Mouse (Mus musculus) kidney, postnatal 14 days (tissue): ENCODE data around the gene Sectm1b.
"Not testable (repeated sequence)": the region's sequence is repeated elsewhere in the genome, so short reads cannot be mapped to it uniquely, and the experiment has no call there.

ENCODE experiments used
- DNase-seq: peaks from one replicate; pipeline ENCODE4 v3.0.0; 2022; ENCODE audit warnings: mixed read lengths

Gene Sectm1b

GRCm38 (mm10) chr11:121063379-121063778, at the start of gene Sectm1b:
Gene Sectm1b (minus strand): TSS chr11:121063569.
- DNase-seq: no peak

DNA sequence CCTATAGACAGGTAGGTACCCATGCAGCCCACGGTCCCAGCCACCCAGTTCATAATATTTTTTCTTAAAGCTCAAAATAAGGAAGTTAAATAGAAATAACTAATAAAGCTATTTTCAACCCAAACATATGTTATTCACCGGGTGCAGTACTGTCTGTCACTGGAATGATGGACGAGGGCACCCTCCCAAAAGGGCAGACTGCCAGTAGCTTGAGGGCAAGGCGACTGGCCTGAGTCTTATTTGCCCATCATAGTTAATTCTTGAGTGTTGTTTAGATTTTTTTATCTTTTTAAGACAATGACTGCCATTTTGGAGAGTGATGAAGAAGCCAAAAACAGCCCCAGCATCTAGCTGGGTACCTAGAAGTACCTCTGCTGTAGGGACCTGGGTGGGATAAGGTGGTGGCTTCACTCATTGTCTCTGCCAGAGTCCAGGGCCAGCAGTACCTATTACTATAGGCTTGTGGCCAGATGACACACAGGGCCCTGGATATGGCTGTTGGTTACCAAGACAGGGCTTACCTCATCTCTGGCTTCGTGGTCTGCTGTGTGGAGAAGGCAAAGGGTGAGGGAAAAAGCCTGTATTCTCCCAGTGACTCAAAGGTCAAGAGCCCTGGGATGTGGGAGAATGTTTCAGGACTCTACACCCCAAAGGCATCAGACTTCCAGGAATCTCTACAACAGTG, 48.9 kb upstream of the Sectm1b start:
- no peak for DNase-seq

DNA sequence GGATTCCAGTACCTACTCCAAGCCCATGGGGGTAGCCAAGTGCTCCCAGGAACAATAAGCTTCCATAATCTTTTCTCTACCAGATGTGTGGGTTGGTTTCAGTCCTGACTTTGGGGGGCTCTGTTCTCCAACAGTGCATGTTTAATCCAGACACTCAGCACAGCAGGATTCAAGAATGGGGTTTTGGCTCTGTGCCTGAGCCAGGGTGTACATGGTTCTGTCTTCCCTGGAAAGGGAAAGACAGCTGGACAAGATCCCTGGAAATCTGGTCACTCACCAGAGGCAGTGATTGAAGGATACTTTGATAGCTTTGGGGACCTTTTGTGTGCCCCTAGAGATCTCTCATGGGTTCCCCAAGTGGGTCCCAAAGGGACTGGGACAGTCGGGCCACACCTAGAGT, 48.2 kb upstream of the Sectm1b start:
- DNase-seq: no peak

GRCm38 (mm10) chr11:121111051-121111450, 47.7 kb upstream of the Sectm1b start:
- DNase-seq: no peak

- DNase-seq: peak; percentile 76
Observed at GRCm38 (mm10) chr11:121109986-121110385, 46.6 kb upstream of the Sectm1b start.

- peak; percentile 61 for DNase-seq
Observed at GRCm38 (mm10) chr11:121108061-121108460, 44.7 kb upstream of the Sectm1b start.

GRCm38 (mm10) chr11:121107242-121107641, 43.9 kb upstream of the Sectm1b start:
- DNase-seq: not testable (repeated sequence)

GRCm38 (mm10) chr11:121101124-121101805, 37.9 kb upstream of the Sectm1b start:
- DNase-seq: peak; percentile 47

- peak; percentile 61 for DNase-seq
Observed at GRCm38 (mm10) chr11:121100692-121101091, 37.3 kb upstream of the Sectm1b start.

DNA sequence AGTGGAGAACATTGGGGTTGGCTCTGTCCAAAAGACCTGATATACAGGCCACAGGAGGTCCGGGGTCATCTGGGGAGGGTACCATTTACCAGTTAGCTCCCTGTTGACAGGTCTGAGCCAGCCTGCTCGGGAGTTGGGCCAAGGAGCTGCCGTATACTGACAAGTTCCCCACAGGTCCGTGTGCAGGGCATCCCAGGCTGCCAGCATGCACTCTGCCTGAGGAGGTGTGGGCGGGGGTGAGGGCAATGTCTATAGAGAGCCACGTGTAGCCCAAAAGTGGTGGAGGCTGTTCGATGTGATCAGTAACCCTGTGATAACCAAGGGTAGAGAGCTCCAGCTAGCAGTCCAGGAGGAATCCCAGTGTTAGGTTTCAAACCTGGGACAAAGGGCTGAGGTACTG, 36.4 kb upstream of the Sectm1b start:
- peak; percentile 48 for DNase-seq

GRCm38 (mm10) chr11:121092606-121093585, 29.5 kb upstream of the Sectm1b start:
- no peak for DNase-seq

GRCm38 (mm10) chr11:121090943-121091342, 27.6 kb upstream of the Sectm1b start:
- no peak for DNase-seq

DNA sequence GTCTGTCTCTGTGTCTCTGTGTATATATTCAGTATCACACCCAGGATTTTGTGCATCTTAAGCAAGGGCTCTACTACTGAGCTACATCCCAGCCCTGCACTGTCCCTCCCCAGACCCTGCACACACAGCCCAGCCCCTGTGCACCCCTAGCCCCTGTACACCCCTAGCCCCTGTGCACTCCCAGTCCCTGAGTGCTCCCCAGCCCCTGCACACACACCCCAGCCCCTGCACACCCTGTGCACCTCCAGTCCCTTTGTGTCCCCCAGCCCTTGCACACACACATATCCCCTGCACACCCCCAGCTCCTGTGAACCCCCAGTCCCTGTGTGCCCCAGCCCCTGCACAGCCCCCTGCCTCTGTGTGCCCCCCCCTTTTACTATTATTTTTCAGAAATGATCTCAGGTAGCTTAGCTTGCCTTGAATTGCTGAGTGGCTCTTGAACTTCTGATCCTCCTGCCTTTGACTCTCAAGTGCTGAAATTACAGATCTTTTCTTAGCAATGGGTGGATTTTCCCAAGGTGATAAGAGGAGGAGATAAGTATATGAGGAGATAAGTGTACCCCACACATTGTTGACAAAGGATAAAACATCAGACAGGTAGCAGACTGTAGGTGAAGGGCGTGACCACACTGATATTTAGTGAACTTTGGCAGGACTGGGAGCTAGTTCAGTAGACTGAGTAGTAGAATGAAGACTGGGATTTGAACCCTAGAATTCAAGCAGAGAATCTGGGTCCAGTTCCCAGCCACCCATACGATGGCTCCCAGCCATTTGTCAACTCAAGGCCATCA, 26.6 kb upstream of the Sectm1b start:
- DNase-seq: no peak

GRCm38 (mm10) chr11:121088997-121089396, 25.6 kb upstream of the Sectm1b start:
- DNase-seq: no peak

DNA sequence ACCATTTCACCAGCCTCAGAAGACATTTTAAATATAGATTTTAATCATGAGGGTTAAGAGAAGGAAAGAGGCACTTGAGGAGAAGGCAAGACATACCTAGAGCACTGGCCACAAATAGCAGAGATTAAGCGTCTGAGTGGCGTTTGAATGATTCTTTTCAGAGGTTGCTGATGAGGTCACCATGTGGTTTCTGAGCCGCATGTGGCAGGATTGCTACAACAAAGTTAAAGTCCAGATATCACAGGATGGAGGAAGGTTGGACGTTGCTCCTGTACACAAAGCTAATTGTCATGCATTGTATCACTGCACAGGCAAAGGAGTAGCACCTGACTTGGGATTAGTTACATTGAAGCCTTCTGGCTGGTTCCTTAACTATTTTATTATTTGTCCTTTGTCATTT, 22.9 kb upstream of the Sectm1b start:
- no peak for DNase-seq

- no peak for DNase-seq
Observed at GRCm38 (mm10) chr11:121085181-121085580, 21.8 kb upstream of the Sectm1b start.

DNA sequence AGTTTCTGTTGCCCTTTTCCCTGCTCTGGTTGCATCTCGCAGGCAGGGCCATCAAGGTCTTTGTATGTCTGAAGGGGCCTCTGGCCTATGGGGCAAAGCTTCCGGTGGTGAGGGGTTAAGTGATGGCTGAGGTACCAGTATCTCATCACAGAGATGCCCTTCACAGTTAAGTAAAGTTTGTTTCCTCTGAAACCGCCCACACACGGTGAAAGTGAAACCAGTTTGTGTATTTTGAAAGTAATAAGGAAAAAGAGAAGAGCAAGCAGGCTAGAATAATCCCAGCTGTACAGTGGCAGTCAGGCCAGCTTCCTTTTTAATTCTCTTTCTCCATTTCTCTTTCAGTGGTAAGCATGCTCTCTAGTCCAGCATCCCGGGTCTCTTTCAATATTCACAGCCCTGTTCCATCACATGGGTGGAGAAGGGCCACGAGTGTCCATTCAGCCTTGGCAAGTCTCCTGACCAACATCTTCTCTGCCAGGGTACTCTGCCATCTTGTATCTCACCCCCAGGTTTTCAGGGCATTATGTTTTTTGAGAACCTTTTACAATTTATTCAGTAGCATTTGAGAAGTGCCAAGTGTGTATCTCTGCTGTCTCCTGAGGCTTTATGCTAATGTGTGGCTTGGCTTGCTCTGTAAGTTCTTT, 19.6 kb upstream of the Sectm1b start:
- DNase-seq: no peak

DNA sequence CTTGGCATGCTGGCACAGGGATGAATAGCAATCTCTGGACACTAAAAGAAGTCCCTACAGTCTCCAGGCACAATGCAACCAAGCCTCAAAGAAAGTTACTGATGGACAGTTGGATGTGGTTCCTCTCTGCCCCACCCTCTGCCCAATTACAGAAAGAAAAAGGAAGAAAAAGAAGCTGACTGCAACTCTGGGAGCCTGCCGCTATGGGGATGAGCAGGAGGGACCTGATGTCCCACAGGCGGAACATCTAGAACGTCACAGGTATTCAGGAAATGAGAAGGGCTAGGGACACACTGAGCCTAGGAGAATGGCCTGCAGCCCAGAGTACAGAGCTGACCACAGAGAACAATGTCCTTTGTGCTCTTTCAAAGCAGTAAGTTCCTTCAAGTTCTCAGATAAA, 18.9 kb upstream of the Sectm1b start:
- DNase-seq: no peak

DNA sequence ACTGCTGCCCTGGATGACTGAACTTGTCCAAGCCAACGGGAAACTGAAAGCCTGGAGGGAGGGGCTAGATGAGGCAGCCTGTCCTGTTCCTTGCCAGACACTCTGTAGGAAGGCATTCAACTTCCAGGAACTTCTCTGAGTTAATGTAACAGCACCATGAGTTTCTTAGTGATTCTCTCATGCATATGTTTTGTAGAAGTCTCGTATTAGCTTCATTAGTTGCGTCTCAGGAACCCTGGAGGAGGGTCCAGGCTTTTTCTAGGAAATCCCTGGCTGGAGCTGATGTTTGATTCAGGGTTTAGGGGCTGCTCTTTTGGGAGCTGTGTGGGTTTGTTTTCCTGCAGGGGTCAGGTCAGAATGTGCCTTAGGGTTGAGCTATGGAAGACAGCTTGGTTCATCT, 17.8 kb upstream of the Sectm1b start, which contains the start of gene Sectm1a:
TSS of gene Sectm1a (minus strand) at position 101 of the 400 bp plus-strand sequence.
- DNase-seq: no peak

DNA sequence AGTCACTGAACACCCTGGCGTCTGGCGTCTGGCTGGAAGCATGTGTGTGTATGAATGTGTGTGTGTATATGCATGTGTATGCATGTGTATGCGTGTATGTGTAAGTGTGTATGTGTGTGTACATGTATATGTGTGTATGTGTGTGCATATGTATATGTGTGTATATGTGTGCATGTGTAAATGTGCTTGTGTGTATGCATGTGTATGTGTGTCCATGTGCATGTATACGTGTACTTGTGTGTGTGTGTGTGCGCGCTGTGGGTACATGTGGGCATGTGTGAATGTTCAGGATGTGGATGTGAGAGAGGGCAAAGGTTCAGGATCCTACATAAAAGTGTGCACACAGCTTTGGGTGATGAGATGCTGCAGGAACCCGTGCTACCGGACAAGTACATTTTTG, 17.0 kb upstream of the Sectm1b start:
- no peak for DNase-seq

GRCm38 (mm10) chr11:121075655-121076054, 12.3 kb upstream of the Sectm1b start:
- DNase-seq: no peak

- not testable (repeated sequence) for DNase-seq
Observed at GRCm38 (mm10) chr11:121069662-121070061, 6.3 kb upstream of the Sectm1b start.
